Mouse (Mus musculus): ENCODE measurements around the gene Sp7.

GRCm38 (mm10) chr15:102310074-102310845, 56.7 kb downstream of the Sp7 start:
- TF ChIP-seq RAD21 (IDR thresholded peaks at IDR 0.05; ENCODE audit: low read depth, low read length) (no peak), POLR2AphosphoS2 (IDR thresholded peaks at IDR 0.05; ENCODE audit: low read length) (no peak), ETS1 (IDR thresholded peaks at IDR 0.05; ENCODE audit: low read depth, low read length) (no peak), CTCF (IDR thresholded peaks at IDR 0.05 in 2 of 3, conservative IDR thresholded peaks at IDR 0.05 in 1 of 3; ENCODE audit: control insufficient read depth in 1 of 3, insufficient read depth in 1 of 3, low read depth in 2 of 3, low read length in 3 of 3, poor library complexity in 1 of 3, severe bottlenecking in 1 of 3) (no peak), POLR2A (IDR thresholded peaks at IDR 0.05; ENCODE audit: control insufficient read depth in 1 of 2, insufficient read depth in 1 of 2, low read depth in 1 of 2, low read length in 2 of 2, poor library complexity in 1 of 2) (no peak)

Data from MEL (cell line).